In the genomic region with DNA sequence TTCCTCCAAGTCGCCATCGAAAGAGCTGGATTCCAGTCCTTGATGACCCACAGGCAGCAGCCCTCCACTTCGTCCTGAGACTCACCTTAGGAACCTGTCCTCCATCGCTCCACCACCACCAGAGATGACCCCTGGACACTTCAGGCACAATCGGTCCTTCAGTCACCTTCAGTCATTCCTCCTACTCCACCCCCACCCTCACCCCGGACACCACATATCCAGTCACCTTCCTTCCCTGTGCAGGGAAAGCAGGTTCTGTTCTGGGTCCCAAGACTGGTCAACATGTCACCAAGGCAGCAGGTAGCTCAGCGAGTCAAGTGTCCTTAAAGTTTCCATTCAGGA, we compare ENCODE assay signal across 8 mouse cellular contexts. TPM values are rescaled to one million over a fixed set of nuclear protein-coding genes. Genes with fewer than 3 reads are reported as not detected.
DNase-seq lines count a peak whose midpoint lies in the region; ATAC-seq and TF ChIP-seq lines count a peak whose summit lies in the region.

No protein-coding gene starts in this region.

- peak overlapping the region; percentile 82 for H3K9ac ChIP-seq in heart, embryonic 11.5 days (ENCODE audit: low read depth, low read length)
- peak overlapping the region; percentile 54 for H3K9ac ChIP-seq in CH12.LX (ENCODE audit: insufficient read depth, low read depth)
- H3K9ac ChIP-seq in forebrain, embryonic 13.5 days: peak overlapping the region; percentile 91
- no peak overlapping the region for H3K9ac ChIP-seq in liver, embryonic 14.5 days (replicated peaks)

- TF ChIP-seq RAD21 in CH12.LX (IDR thresholded peaks at IDR 0.05; ENCODE audit: low read depth, low read length): no peak

- no peak for TF ChIP-seq EP300 in CH12.LX (IDR thresholded peaks at IDR 0.05; ENCODE audit: low read length)
- no peak for TF ChIP-seq EP300 in liver, embryonic 14.5 days (IDR thresholded peaks at IDR 0.05; ENCODE audit: low read depth)

- DNase-seq in heart, postnatal 10 days: no peak
- no peak for DNase-seq in CH12.LX (ENCODE audit: extremely low read depth)
- DNase-seq in liver, embryonic 14.5 days (ENCODE audit: low read depth in 3 of 3, low spot score in 3 of 3): no peak
- DNase-seq in gastrocnemius, adult 8-10 months (ENCODE audit: low spot score in 2 of 2): no peak
- no peak for DNase-seq in left cerebral cortex, adult 18-20 months (ENCODE audit: low spot score in 2 of 2)

- peak; percentile 67; the same call in 1 of the 2 replicates for TF ChIP-seq POLR2A in CH12.LX (IDR thresholded peaks at IDR 0.05; ENCODE audit: low read depth, low read length)

- ATAC-seq in heart, embryonic 11.5 days (replicated peaks; ENCODE audit: insufficient number of reproducible peaks, low FRiP score, low TSS enrichment): 0 out of 2 replicates have a peak, but pooled peaks have one; percentile 39
- ATAC-seq in forebrain, embryonic 13.5 days: no peak; the same call in none of the 2 replicates
- 0 out of 2 replicates have a peak, but pooled peaks have one; percentile 18 for ATAC-seq in liver, embryonic 14.5 days (ENCODE audit: insufficient read depth)
- no peak for ATAC-seq in erythroid progenitor cell, adult 5-6 weeks (replicated peaks; ENCODE audit: low FRiP score, poor library complexity, severe bottlenecking)

- no peak overlapping the region for H3K27ac ChIP-seq in heart, embryonic 11.5 days (ENCODE audit: low read depth, low read length)
- H3K27ac ChIP-seq in CH12.LX (ENCODE audit: insufficient read depth, low read depth): no peak overlapping the region
- H3K27ac ChIP-seq in forebrain, embryonic 13.5 days: peak overlapping the region; percentile 78; the same call in 1 of the 2 replicates
- H3K27ac ChIP-seq in liver, embryonic 14.5 days: no peak overlapping the region

- H3K4me2 ChIP-seq in heart, embryonic 11.5 days: peak overlapping the region; percentile 93
- peak overlapping the region; percentile 83 for H3K4me2 ChIP-seq in CH12.LX (ENCODE audit: insufficient read depth, low read depth, poor library complexity, severe bottlenecking)
- H3K4me2 ChIP-seq in forebrain, embryonic 13.5 days: peak overlapping the region; percentile 90
- H3K4me2 ChIP-seq in liver, embryonic 14.5 days (ENCODE audit: low read depth): peak overlapping the region; percentile 68

- peaks cover 4% of the 10 kb centered on the region; the same call in 1 of the 2 replicates for H3K4me1 ChIP-seq in heart, embryonic 11.5 days (ENCODE audit: control insufficient read depth, insufficient read depth, low read length)
- H3K4me1 ChIP-seq in CH12.LX (ENCODE audit: control insufficient read depth in 1 of 2, insufficient read depth in 2 of 2): peaks cover 8 to 35% of the 10 kb centered on the region in 2 experiments
- peaks cover 11% of the 10 kb centered on the region for H3K4me1 ChIP-seq in forebrain, embryonic 13.5 days
- no peaks in the 10 kb centered on the region; a peak in 1 of 4 replicates for H3K4me1 ChIP-seq in liver, embryonic 14.5 days (replicated peaks; ENCODE audit: control insufficient read depth in 2 of 2, insufficient read depth in 2 of 2, low read length in 1 of 2)

- in situ Hi-C loops in CH12.LX (cut with MboI; ENCODE audit: low pct_ligation_motif_present, low pct_unique_long_range_greater_than_20kb, low sequenced_read_pairs): no loop called here

- H3K36me3 ChIP-seq in heart, embryonic 11.5 days (ENCODE audit: control insufficient read depth, insufficient read depth, low read length): no peaks in the 10 kb centered on the region
- no peaks in the 10 kb centered on the region for H3K36me3 ChIP-seq in CH12.LX (replicated peaks in 1 of 2; ENCODE audit: control insufficient read depth in 1 of 2, insufficient read depth in 1 of 2, low read length in 1 of 2)
- no peaks in the 10 kb centered on the region; the same call in 1 of the 2 replicates for H3K36me3 ChIP-seq in forebrain, embryonic 13.5 days (ENCODE audit: poor library complexity, severe bottlenecking)
- no peaks in the 10 kb centered on the region for H3K36me3 ChIP-seq in liver, embryonic 14.5 days (replicated peaks; ENCODE audit: control insufficient read depth, insufficient read depth, low read depth)

- H3K79me2 ChIP-seq in CH12.LX (replicated peaks; ENCODE audit: control insufficient read depth, extremely low read depth, insufficient read depth, poor library complexity, severe bottlenecking): no peaks in the 10 kb centered on the region

- WGBS in heart, embryonic 11.5 days (ENCODE audit: insufficient replicate concordance): 7% methylated on average over 7 of the region's 7 CpGs
- WGBS in forebrain, embryonic 13.5 days: 11% methylated on average over 7 of the region's 7 CpGs
- WGBS in liver, embryonic 14.5 days (ENCODE audit: insufficient replicate concordance): 19% methylated on average over 7 of the region's 7 CpGs

- intact Hi-C loops in heart, postnatal 10 days (cut with DNase I): no loop called here

- no peak for TF ChIP-seq CTCF in CH12.LX (conservative IDR thresholded peaks at IDR 0.05 in 1 of 2, IDR thresholded peaks at IDR 0.05 in 1 of 2; ENCODE audit: low read depth in 2 of 2, low read length in 2 of 2)
- TF ChIP-seq CTCF in liver, embryonic 14.5 days (IDR thresholded peaks at IDR 0.05; ENCODE audit: low read depth): no peak

- dilution Hi-C loops in CH12.LX (cut with MboI; ENCODE audit: extremely low pct_ligation_motif_present, extremely low pct_unique_long_range_greater_than_20kb, low sequenced_read_pairs): no loop called here

- H3K27me3 ChIP-seq in heart, embryonic 11.5 days (ENCODE audit: control insufficient read depth, insufficient read depth, low read length): peaks cover 6% of the 10 kb centered on the region; the same call in 1 of the 2 replicates
- H3K27me3 ChIP-seq in CH12.LX (replicated peaks): peaks cover 7% of the 10 kb centered on the region
- H3K27me3 ChIP-seq in forebrain, embryonic 13.5 days: 0 out of 2 replicates have a peak, but pooled peaks cover 2% of the 10 kb centered on the region
- peaks cover 26% of the 10 kb centered on the region for H3K27me3 ChIP-seq in liver, embryonic 14.5 days (ENCODE audit: control insufficient read depth, insufficient read depth, low read length)

- no peaks in the 10 kb centered on the region for H3K9me3 ChIP-seq in heart, embryonic 11.5 days (replicated peaks; ENCODE audit: control insufficient read depth, low read length)
- no peaks in the 10 kb centered on the region for H3K9me3 ChIP-seq in CH12.LX (replicated peaks; ENCODE audit: low read length)
- H3K9me3 ChIP-seq in forebrain, embryonic 13.5 days (replicated peaks): no peaks in the 10 kb centered on the region
- H3K9me3 ChIP-seq in liver, embryonic 14.5 days (ENCODE audit: control insufficient read depth, low read length): no peaks in the 10 kb centered on the region

- H3K4me3 ChIP-seq in heart, embryonic 11.5 days (ENCODE audit: low read depth, low read length): peak overlapping the region; percentile 81
- peak overlapping the region; percentile 71 to 84 (median 73) for H3K4me3 ChIP-seq in CH12.LX (replicated peaks in 1 of 3; ENCODE audit: low read depth in 2 of 3, low read length in 2 of 3, poor library complexity in 1 of 3)
- peak overlapping the region; percentile 93 for H3K4me3 ChIP-seq in forebrain, embryonic 13.5 days
- H3K4me3 ChIP-seq in liver, embryonic 14.5 days (ENCODE audit: insufficient read depth in 1 of 2, low read depth in 2 of 2, low read length in 2 of 2): peak overlapping the region; percentile 61 to 70

TF ChIP-seq in CH12.LX, 34 proteins besides CTCF, POLR2A, EP300 and RAD21:
- TF ChIP-seq UBTF (IDR thresholded peaks at IDR 0.05; ENCODE audit: low read depth, low read length) (0 out of 2 replicates have a peak, but pooled peaks have one; percentile 3), MEF2A (IDR thresholded peaks at IDR 0.05; ENCODE audit: borderline replicate concordance, low read depth, low read length) (0 out of 2 replicates have a peak, but pooled peaks have one; percentile 9), NELFE (IDR thresholded peaks at IDR 0.05; ENCODE audit: low read depth, low read length) (peak; percentile 60; the same call in 1 of the 2 replicates), USF2 (conservative IDR thresholded peaks at IDR 0.05; ENCODE audit: low read depth, low read length) (no peak), BHLHE40 (IDR thresholded peaks at IDR 0.05; ENCODE audit: low read depth, low read length) (0 out of 2 replicates have a peak, but pooled peaks have one; percentile 26)

RNA-seq across cellular contexts. Expression of gene Ago4, which starts 0.4 kb away (rescaled TPM):
- polyA plus RNA-seq in heart, embryonic 11.5 days (2014; fragmentation: Nextera tagmentation; extraction: Ambion mirVana): 1.1 and 1.3 TPM in 2 replicates
- total RNA-seq in heart, postnatal 10 days (2021): 1 to 10 TPM; 4.1 to 5.8 TPM
- 1.3 and 2.6 TPM in 2 replicates for total RNA-seq in CH12.LX (2012; rRNA removed)
- total RNA-seq in CH12.LX (2014; rRNA removed): 1.2 and 1.5 TPM in 2 replicates
- polyA plus RNA-seq in CH12.LX (2012; ENCODE audit: insufficient read length, low read depth): 1.3 TPM in 2 replicates
- polyA plus RNA-seq in forebrain, embryonic 13.5 days (2015; fragmentation: Nextera tagmentation; extraction: Ambion mirVana): 5.8 and 6.4 TPM in 2 replicates
- polyA plus RNA-seq in liver, embryonic 14.5 days (2012; rRNA removed): 0.12 and 0.20 TPM in 2 replicates
- 0.17 and 0.21 TPM in 2 replicates for polyA plus RNA-seq in liver, embryonic 14.5 days (2014; fragmentation: Nextera tagmentation; extraction: Ambion mirVana)
- 1 to 10 TPM; 4.8 to 6.6 (median 5.5) TPM for total RNA-seq in gastrocnemius, adult 8-10 months (2022)
- total RNA-seq in erythroid progenitor cell, adult 5-6 weeks (2015; ENCODE audit: low replicate concordance): 0.84 TPM in 1 of 2 replicates, not detected in the other
- total RNA-seq in erythroid progenitor cell, adult 5-6 weeks (2017; ENCODE audit: low replicate concordance): 0.45 and 0.90 TPM in 2 replicates
- total RNA-seq in left cerebral cortex, adult 18-20 months (2021): 1 to 10 TPM; 8.5 to 9.7 TPM

RNA-seq across cellular contexts. Expression of gene Clspn, which starts 23.0 kb away (rescaled TPM):
- 23.1 and 36.3 TPM in 2 replicates for polyA plus RNA-seq in heart, embryonic 11.5 days (2014; fragmentation: Nextera tagmentation; extraction: Ambion mirVana)
- total RNA-seq in heart, postnatal 10 days (2021): 1 to 10 TPM; 5.9 to 8.2 TPM
- total RNA-seq in CH12.LX (2012; rRNA removed) (34.9 and 49.4 TPM in 2 replicates), CH12.LX (2014; rRNA removed) (25.4 and 25.5 TPM in 2 replicates)
- 90.0 and 103 TPM in 2 replicates for polyA plus RNA-seq in CH12.LX (2012; ENCODE audit: insufficient read length, low read depth)
- 41.9 and 43.3 TPM in 2 replicates for polyA plus RNA-seq in forebrain, embryonic 13.5 days (2015; fragmentation: Nextera tagmentation; extraction: Ambion mirVana)
- 10.2 and 25.4 TPM in 2 replicates for polyA plus RNA-seq in liver, embryonic 14.5 days (2012; rRNA removed)
- 38.5 and 47.7 TPM in 2 replicates for polyA plus RNA-seq in liver, embryonic 14.5 days (2014; fragmentation: Nextera tagmentation; extraction: Ambion mirVana)
- under 1 TPM in 1 of 4 experiments, not detected in 3; 0.10 TPM for total RNA-seq in gastrocnemius, adult 8-10 months (2022)
- 76.3 and 172 TPM in 2 replicates for total RNA-seq in erythroid progenitor cell, adult 5-6 weeks (2015; ENCODE audit: low replicate concordance)
- total RNA-seq in erythroid progenitor cell, adult 5-6 weeks (2017; ENCODE audit: low replicate concordance): 304 and 354 TPM in 2 replicates
- 1 to 10 TPM in 1 of 2 experiments, under 1 TPM in 1; 0.98 to 3.2 TPM for total RNA-seq in left cerebral cortex, adult 18-20 months (2021)

Comparison
In these comparisons a context has a peak if more than half of its experiments do, and no peak if none do; other contexts are left out.
1. ATAC-seq: peak in heart, embryonic 11.5 days (single experiment) and liver, embryonic 14.5 days (single experiment); none in forebrain, embryonic 13.5 days (single experiment) and erythroid progenitor cell, adult 5-6 weeks (single experiment).
2. Peak in every context shown above with its lines, with median percentiles within 50 percentile points of each other: H3K4me2 ChIP-seq and H3K4me3 ChIP-seq.